Mouse (Mus musculus): ENCODE results near the gene Tmprss3.

- TF ChIP-seq CTCF (IDR thresholded peaks at IDR 0.05; ENCODE audit: extremely low read depth, insufficient read depth, low read length), result no peak
- no peak for TF ChIP-seq POLR2A (IDR thresholded peaks at IDR 0.05; ENCODE audit: extremely low read depth, insufficient read depth, low read length)
These were observed 17.3 kb downstream of the Tmprss3 start for GRCm38 (mm10) chr17:31181490-31181889.

All from cortical plate, adult 2 months (tissue).